Mouse (Mus musculus): ENCODE results near the gene Tmem167. TPM values are rescaled to one million over a fixed set of nuclear protein-coding genes. Genes with fewer than 3 reads are reported as not detected.
A peak's percentile ranks its signal among the peaks of the same experiment; 100 is the strongest.
"Not testable (repeated sequence)": the region's sequence is repeated elsewhere in the genome, so short reads cannot be mapped to it uniquely, and the experiment has no call there.

Tmem167 gene
- 49.4 and 57.2 TPM in 2 replicates for polyA plus RNA-seq (2014; fragmentation: Nextera tagmentation; extraction: Ambion mirVana)

DNA sequence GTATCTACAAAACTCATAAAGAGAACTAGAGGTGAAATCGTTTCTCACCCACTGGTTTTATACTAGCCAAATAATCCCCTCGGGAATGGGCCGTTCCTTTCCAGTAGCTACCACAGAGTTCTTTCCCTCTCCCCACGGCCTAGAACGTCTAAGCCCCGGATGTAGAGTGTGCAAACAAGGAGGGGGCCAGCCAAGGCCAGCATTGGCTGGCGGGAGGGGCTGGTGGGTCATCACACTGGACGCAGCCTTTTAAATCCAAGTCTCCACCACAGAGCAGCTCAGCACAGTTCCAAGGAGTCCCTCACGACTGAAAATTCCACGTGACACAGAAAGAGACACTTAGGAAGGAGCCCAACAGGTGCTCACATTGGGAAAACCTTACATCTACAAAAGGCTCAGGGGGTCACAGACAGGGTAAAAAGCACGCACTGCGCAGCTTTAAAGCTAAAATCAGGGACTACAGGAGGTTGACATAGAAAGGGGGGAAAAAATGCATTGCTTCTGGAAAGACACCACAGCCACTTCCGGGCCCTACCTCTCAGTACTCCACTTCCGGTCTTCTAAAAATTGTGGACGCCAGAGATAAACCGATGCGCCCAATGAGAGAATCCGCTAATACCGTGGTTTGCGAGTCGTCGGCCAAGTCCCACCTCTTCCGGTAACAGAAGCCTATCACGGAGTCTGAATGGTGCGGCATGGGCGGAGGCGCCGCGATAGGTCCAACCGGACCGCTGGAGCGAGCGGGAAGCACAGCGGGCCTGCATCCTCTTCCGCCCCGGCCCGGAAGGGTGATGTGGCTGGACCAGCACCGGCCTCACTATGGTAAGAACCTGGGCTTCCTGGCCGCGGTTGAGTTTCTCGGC, at the start of gene Tmem167, which contains the start of gene Xrcc4:
Gene Tmem167, plus strand, starts transcription at position 162 of the 863 bp plus-strand sequence.
Gene Xrcc4, minus strand, starts transcription at position 647 of the 863 bp plus-strand sequence.
- H3K36me3 ChIP-seq (ENCODE audit: control insufficient read depth, insufficient read depth, low read length): no peaks in the 10 kb centered on the region
- H3K4me3 ChIP-seq (replicated peaks; ENCODE audit: low read depth, low read length): peak within 1 kb of the TSS; percentile 97
- no peaks in the 10 kb centered on the region for H3K9me3 ChIP-seq (ENCODE audit: control insufficient read depth, low read length)
- H3K9ac ChIP-seq (replicated peaks; ENCODE audit: low read length): peak within 1 kb of the TSS; percentile 93
- WGBS: 2% methylated on average over 41 of the region's 41 CpGs
- ATAC-seq (ENCODE audit: low FRiP score, low TSS enrichment) (peak; percentile 100), DNase-seq (peak; percentile 98)
- H3K4me1 ChIP-seq (ENCODE audit: control insufficient read depth, insufficient read depth, low read length): peaks cover 13% of the 10 kb centered on the region; the same call in 1 of the 2 replicates
- H3K4me2 ChIP-seq (ENCODE audit: low read length): peak within 1 kb of the TSS; percentile 70
- H3K27ac ChIP-seq (replicated peaks; ENCODE audit: low read depth, low read length): peak within 1 kb of the TSS; percentile 88
- no peaks in the 10 kb centered on the region for H3K27me3 ChIP-seq (ENCODE audit: control insufficient read depth, insufficient read depth, low read length)

DNA sequence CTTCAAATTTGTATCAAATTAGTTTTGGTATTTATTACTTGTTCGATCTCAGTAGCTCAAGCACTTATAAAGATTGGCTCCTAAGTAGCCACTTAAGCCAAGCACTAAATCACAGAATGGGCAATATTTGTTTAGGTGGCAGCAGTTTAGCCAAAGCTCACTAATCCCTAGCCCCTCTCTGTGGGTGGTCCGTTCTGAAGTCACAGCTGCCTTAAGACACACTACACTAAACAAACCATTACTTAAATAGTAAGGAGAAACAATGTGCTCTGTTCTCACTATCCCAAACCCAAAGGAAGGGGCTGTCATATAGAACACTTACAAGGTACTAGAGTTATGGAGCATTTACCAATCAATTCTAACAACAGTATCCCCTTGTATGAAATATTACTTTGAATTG, 49.3 kb upstream of the Tmem167 start:
- Histone ChIP-seq H3K27ac (replicated peaks; ENCODE audit: low read depth, low read length) (no peak overlapping the region), H3K4me2 (ENCODE audit: low read length) (no peak overlapping the region), H3K27me3 (ENCODE audit: control insufficient read depth, insufficient read depth, low read length) (no peaks in the 10 kb centered on the region), H3K4me1 (ENCODE audit: control insufficient read depth, insufficient read depth, low read length) (no peaks in the 10 kb centered on the region), H3K9ac (replicated peaks; ENCODE audit: low read length) (no peak overlapping the region), H3K4me3 (replicated peaks; ENCODE audit: low read depth, low read length) (no peak overlapping the region), H3K36me3 (ENCODE audit: control insufficient read depth, insufficient read depth, low read length) (no peaks in the 10 kb centered on the region), H3K9me3 (ENCODE audit: control insufficient read depth, low read length) (no peaks in the 10 kb centered on the region)
- ATAC-seq (ENCODE audit: low FRiP score, low TSS enrichment) (no peak), DNase-seq (peak; percentile 33)
- 6% methylated on average over 2 of the region's 2 CpGs for WGBS

DNA sequence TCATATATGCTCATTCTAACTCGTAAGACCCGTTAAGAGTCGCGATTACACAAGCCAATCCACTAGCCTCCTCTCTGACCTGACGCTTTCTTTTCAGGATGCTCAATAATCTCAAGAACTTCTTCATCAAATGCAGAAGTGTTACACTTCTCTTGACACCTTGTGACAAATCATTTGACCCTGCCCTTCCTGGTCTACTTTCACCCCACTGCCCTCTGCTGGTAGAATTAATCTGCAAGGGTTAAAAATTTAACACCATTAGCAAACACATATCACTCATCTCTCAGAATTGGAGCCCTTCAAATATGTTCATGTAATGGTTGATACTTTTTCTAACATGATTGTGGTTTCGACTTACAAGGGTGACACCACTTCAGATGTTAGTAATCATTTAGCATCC, 37.2 kb upstream of the Tmem167 start:
- 78% methylated on average over 6 of the region's 6 CpGs for WGBS
- H3K9me3 ChIP-seq (ENCODE audit: control insufficient read depth, low read length): no peaks in the 10 kb centered on the region
- ATAC-seq (ENCODE audit: low FRiP score, low TSS enrichment) (no peak), DNase-seq (peak; percentile 5)
- H3K27ac ChIP-seq (replicated peaks; ENCODE audit: low read depth, low read length): no peak overlapping the region
- H3K36me3 ChIP-seq (ENCODE audit: control insufficient read depth, insufficient read depth, low read length): no peaks in the 10 kb centered on the region
- no peak overlapping the region for H3K4me2 ChIP-seq (ENCODE audit: low read length)
- H3K9ac ChIP-seq (replicated peaks; ENCODE audit: low read length): no peak overlapping the region
- no peaks in the 10 kb centered on the region for H3K4me1 ChIP-seq (ENCODE audit: control insufficient read depth, insufficient read depth, low read length)
- H3K27me3 ChIP-seq (ENCODE audit: control insufficient read depth, insufficient read depth, low read length): no peaks in the 10 kb centered on the region
- H3K4me3 ChIP-seq (replicated peaks; ENCODE audit: low read depth, low read length): no peak overlapping the region

DNA sequence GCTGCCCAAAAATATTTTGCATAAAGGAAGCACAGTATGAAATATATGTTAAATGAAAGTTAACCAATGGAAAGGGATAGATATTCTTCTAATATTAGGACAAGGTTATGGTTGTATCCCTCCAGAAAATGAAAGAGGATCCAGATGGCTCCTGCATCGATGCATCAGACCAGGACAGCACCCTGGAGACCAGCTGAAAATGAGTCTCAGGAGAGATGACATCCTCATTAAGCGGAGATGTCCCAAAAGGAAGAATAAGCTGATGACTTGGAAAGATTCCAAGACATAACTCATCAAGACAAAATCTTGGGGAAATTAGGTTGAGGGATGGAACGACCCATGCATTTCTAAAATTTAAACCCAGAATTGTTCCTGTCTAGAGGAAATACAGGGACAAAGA, 36.5 kb upstream of the Tmem167 start:
- H3K4me3 ChIP-seq (replicated peaks; ENCODE audit: low read depth, low read length): no peak overlapping the region
- H3K9me3 ChIP-seq (ENCODE audit: control insufficient read depth, low read length): no peaks in the 10 kb centered on the region
- no peak for ATAC-seq (ENCODE audit: low FRiP score, low TSS enrichment)
- 53% methylated on average over 3 of the region's 3 CpGs for WGBS
- no peak overlapping the region for H3K4me2 ChIP-seq (ENCODE audit: low read length)
- no peak for DNase-seq
- H3K4me1 ChIP-seq (ENCODE audit: control insufficient read depth, insufficient read depth, low read length): no peaks in the 10 kb centered on the region
- H3K9ac ChIP-seq (replicated peaks; ENCODE audit: low read length): no peak overlapping the region
- no peak overlapping the region for H3K27ac ChIP-seq (replicated peaks; ENCODE audit: low read depth, low read length)
- no peaks in the 10 kb centered on the region for H3K36me3 ChIP-seq (ENCODE audit: control insufficient read depth, insufficient read depth, low read length)
- no peaks in the 10 kb centered on the region for H3K27me3 ChIP-seq (ENCODE audit: control insufficient read depth, insufficient read depth, low read length)

DNA sequence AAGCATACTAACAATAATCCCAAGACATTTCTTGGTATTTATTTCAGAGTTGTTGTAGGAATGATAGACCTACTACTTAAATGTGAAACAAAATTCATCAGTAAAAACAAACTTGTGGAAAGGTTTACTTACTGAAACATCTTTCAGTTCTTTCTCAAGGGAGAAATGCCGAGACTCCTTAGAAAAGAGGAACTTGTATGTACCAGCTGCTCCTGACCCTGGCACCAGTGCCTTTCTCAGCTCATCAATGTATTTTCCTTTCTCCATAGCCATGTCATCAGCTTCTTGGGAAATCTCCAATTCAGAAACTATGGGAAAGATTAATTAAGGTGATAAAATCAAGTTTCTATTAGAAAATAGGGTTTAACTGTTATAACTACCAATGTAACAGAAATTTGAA, 27.0 kb upstream of the Tmem167 start:
- no peaks in the 10 kb centered on the region for H3K9me3 ChIP-seq (ENCODE audit: control insufficient read depth, low read length)
- 89% methylated on average over 1 of the region's 1 CpGs for WGBS
- H3K36me3 ChIP-seq (ENCODE audit: control insufficient read depth, insufficient read depth, low read length): no peaks in the 10 kb centered on the region
- no peak overlapping the region for H3K4me2 ChIP-seq (ENCODE audit: low read length)
- no peak overlapping the region for H3K27ac ChIP-seq (replicated peaks; ENCODE audit: low read depth, low read length)
- DNase-seq (no peak), ATAC-seq (ENCODE audit: low FRiP score, low TSS enrichment) (no peak)
- H3K9ac ChIP-seq (replicated peaks; ENCODE audit: low read length): no peak overlapping the region
- no peak overlapping the region for H3K4me3 ChIP-seq (replicated peaks; ENCODE audit: low read depth, low read length)
- no peaks in the 10 kb centered on the region for H3K27me3 ChIP-seq (ENCODE audit: control insufficient read depth, insufficient read depth, low read length)
- no peaks in the 10 kb centered on the region for H3K4me1 ChIP-seq (ENCODE audit: control insufficient read depth, insufficient read depth, low read length)

DNA sequence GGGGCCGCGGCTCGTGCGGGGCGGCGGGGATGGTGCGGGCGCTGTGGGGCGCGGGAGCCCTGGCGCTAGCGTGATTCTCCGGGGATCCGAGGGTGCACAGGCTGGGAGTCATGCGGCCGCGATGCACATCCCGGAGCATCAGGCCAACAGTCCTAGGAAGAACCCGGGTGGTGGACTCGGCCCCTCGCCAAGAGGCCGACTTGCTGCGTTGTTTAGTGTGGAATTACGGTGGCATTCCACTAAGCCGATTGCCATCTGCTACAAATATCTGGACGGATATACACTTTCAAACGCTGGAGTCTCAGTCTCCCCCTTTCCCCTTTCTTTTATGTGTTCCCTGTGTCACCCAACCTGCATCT, 881 bp downstream of the Tmem167 start:
- no peak for DNase-seq

DNA sequence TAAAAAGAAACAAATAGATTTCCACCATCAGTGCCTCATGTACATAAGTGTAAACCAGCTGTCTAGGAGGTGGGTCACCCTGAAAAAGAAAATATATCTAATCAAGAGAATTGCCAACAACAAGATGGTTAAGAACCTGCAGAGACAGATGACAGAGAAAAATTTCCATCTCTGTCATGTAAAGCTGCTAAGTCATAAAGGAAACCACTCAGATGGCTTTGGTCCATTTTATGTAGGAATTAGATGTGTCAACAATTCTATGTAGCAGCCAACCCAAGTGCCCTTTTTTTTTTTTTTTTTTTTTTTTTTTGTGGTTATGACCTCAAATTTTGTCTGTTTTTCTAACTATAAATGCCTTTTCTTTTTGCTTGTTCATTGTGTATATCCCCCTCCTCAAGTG, 12.6 kb downstream of the Tmem167 start:
- H3K27ac ChIP-seq (replicated peaks; ENCODE audit: low read depth, low read length): no peak overlapping the region
- H3K4me2 ChIP-seq (ENCODE audit: low read length): no peak overlapping the region
- no peak for ATAC-seq (ENCODE audit: low FRiP score, low TSS enrichment)
- H3K9me3 ChIP-seq (ENCODE audit: control insufficient read depth, low read length): no peaks in the 10 kb centered on the region
- no peak for DNase-seq
- no peaks in the 10 kb centered on the region for H3K27me3 ChIP-seq (ENCODE audit: control insufficient read depth, insufficient read depth, low read length)
- H3K9ac ChIP-seq (replicated peaks; ENCODE audit: low read length): no peak overlapping the region
- no peaks in the 10 kb centered on the region for H3K4me1 ChIP-seq (ENCODE audit: control insufficient read depth, insufficient read depth, low read length)
- H3K36me3 ChIP-seq (ENCODE audit: control insufficient read depth, insufficient read depth, low read length): peaks cover 44% of the 10 kb centered on the region
- H3K4me3 ChIP-seq (replicated peaks; ENCODE audit: low read depth, low read length): no peak overlapping the region

More for the DNA sequence above, 881 bp downstream of the Tmem167 start:
- H3K9me3 ChIP-seq (ENCODE audit: control insufficient read depth, low read length): no peaks in the 10 kb centered on the region
- H3K27ac ChIP-seq (replicated peaks; ENCODE audit: low read depth, low read length): peak overlapping the region; percentile 88
- H3K27me3 ChIP-seq (ENCODE audit: control insufficient read depth, insufficient read depth, low read length): no peaks in the 10 kb centered on the region
- WGBS: under 1% methylated on average over 27 of the region's 27 CpGs
- peaks cover 13% of the 10 kb centered on the region; the same call in 1 of the 2 replicates for H3K4me1 ChIP-seq (ENCODE audit: control insufficient read depth, insufficient read depth, low read length)
- peak overlapping the region; percentile 70 for H3K4me2 ChIP-seq (ENCODE audit: low read length)
- no peaks in the 10 kb centered on the region for H3K36me3 ChIP-seq (ENCODE audit: control insufficient read depth, insufficient read depth, low read length)
- H3K4me3 ChIP-seq (replicated peaks; ENCODE audit: low read depth, low read length): peak overlapping the region; percentile 97
- ATAC-seq (ENCODE audit: low FRiP score, low TSS enrichment): peak; percentile 71; the same call in 1 of the 2 replicates
- H3K9ac ChIP-seq (replicated peaks; ENCODE audit: low read length): peak overlapping the region; percentile 93

DNA sequence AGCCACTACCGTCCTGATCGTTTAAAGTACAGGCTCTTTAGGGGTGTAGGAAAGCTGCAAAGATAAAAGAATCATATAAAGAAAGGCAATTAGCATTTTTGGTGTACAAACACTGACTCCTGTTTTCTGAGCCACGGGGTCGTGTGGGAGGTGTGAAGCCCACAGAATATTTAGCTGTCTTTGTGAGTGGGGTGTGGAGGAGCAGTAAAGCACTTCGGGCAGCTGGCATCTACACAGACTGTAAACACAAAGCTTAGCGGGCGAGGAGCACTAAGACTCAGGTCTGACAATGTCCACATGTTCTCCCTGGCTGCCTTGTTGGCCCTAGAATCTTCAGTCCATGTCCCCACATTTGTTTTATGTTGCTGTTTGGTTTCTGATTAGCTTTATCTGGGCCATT, 17.2 kb downstream of the Tmem167 start:
- H3K4me3 ChIP-seq (replicated peaks; ENCODE audit: low read depth, low read length): no peak overlapping the region
- no peak overlapping the region for H3K9ac ChIP-seq (replicated peaks; ENCODE audit: low read length)
- H3K4me2 ChIP-seq (ENCODE audit: low read length): no peak overlapping the region
- no peaks in the 10 kb centered on the region for H3K4me1 ChIP-seq (ENCODE audit: control insufficient read depth, insufficient read depth, low read length)
- H3K9me3 ChIP-seq (ENCODE audit: control insufficient read depth, low read length): no peaks in the 10 kb centered on the region
- no peak overlapping the region for H3K27ac ChIP-seq (replicated peaks; ENCODE audit: low read depth, low read length)
- H3K36me3 ChIP-seq (ENCODE audit: control insufficient read depth, insufficient read depth, low read length): peaks cover 42% of the 10 kb centered on the region
- ATAC-seq (ENCODE audit: low FRiP score, low TSS enrichment) (no peak), DNase-seq (no peak)
- H3K27me3 ChIP-seq (ENCODE audit: control insufficient read depth, insufficient read depth, low read length): no peaks in the 10 kb centered on the region
- WGBS: 97% methylated on average over 7 of the region's 7 CpGs

DNA sequence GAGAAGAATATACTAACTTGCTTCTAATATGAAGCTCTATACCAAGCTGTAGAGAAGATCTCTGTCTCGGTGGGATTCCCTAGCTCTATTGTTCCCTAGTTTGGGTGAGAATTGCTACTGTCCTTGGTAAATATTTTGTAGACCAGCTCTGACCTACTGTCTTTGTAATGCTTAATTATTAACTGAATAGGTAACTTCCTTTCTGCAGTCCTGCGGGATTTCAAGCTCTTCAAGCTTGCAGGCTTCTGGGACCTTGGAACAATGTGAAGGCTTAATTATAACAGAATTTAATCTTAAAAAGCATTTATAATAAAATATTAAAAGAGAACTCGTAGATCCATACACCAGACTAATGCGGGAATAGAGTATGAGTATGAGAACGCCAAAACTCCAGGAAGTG, 19.8 kb downstream of the Tmem167 start:
- 92% methylated on average over 5 of the region's 5 CpGs for WGBS
- not testable (repeated sequence) for H3K9me3 ChIP-seq (ENCODE audit: control insufficient read depth, low read length); ATAC-seq (ENCODE audit: low FRiP score, low TSS enrichment); H3K27me3 ChIP-seq (ENCODE audit: control insufficient read depth, insufficient read depth, low read length); H3K27ac ChIP-seq (replicated peaks; ENCODE audit: low read depth, low read length); H3K9ac ChIP-seq (replicated peaks; ENCODE audit: low read length); H3K4me3 ChIP-seq (replicated peaks; ENCODE audit: low read depth, low read length); DNase-seq; H3K4me2 ChIP-seq (ENCODE audit: low read length); H3K4me1 ChIP-seq (ENCODE audit: control insufficient read depth, insufficient read depth, low read length)
- peaks cover 23% of the 10 kb centered on the region for H3K36me3 ChIP-seq (ENCODE audit: control insufficient read depth, insufficient read depth, low read length)

Data from midbrain, embryonic 14.5 days (tissue).